Mouse (Mus musculus) right cerebral cortex, postnatal 10 days (tissue): ENCODE results near the gene Ugt3a1.
"Not testable (repeated sequence)": the region's sequence is repeated elsewhere in the genome, so short reads cannot be mapped to it uniquely, and the experiment has no call there.

Experiments
- DNase-seq, 2 experiments: peaks; one replicate each; pipeline ENCODE4 v3.0.0; 2021; ENCODE audit warnings: low spot score in 2 of 2

Ugt3a1 gene

DNA sequence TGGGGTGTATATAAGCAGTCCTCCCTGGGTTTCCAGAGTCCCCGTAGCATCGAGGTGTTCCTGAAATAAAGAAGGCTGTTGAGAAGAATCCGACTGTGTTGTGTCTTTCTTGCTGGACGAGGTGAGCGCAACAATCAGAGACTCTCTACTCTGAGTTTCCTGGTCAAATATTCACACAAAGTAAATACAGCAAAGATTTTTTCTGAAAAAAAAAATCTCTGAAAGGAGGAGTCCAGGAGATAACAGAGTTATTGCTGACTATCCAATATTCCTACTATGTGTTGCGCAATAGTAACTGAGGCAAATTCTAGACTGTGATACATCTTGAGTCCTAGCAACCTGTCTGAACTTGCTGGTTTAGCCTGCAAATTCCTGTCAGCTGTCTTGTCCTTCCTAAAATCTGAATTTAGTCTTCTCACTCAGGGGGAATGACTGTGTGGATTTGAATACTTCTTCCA lies at the start of gene Ugt3a1:
Ugt3a1 (plus strand) TSS at position 51 of the 458 bp plus-strand sequence.
- no peak for DNase-seq

DNA sequence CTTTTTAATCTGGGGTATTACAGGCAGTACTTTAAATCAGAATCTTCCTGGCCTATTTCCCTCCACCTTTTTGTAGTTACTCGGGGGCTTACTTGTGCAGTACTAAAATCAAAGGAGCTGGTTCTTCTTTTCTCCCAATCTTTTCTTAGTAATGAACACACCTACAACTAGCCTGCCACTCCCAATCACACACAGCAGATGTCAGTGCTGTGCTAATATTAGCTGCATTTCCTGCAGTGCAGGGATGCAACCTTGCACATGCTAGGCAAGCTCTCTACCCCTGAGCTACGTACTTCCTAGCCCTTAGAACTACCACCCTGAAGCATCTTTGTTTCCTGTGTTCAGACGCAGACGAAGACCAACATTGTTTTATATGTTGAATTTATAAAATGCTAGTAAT lies 45.8 kb upstream of the Ugt3a1 start:
- not testable (repeated sequence) for DNase-seq

DNA sequence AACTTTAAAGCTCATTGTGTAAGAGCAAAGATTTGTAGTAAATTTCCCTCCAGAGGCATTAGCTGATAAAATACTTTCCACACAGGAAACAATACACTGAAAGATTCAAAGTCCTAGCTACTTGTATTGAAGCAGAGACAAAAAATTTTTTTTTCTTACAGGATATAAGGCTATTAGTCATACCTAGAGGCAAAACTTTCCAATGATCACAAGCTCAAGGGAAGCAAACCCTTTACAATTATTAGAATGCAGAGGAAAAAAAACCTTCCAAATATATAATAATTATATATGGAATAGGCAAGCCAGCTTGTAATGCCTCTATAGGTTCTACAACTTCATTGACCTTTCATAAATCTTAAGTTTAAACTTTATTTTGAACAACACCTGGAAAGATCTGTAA lies 30.3 kb upstream of the Ugt3a1 start:
- no peak for DNase-seq

DNA sequence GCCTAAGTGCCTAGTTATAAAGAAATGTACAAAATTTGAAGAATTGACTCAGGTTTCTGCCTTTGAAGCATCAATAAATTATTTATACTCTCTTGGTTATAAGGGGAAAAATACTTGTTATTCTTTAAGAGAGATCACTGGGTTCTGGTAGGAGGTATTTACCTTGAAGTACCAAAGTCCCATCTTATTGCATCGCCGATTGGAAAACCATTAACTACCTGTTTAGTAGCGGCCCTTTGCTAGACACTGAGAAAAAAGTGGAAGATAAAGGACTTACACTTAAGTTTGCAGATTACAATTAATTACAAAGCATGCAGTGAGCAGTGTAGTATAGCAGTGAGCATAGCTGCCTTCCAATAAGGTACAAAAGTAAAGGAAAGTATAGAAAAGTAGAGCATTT lies 23.8 kb upstream of the Ugt3a1 start:
- no peak for DNase-seq

DNA sequence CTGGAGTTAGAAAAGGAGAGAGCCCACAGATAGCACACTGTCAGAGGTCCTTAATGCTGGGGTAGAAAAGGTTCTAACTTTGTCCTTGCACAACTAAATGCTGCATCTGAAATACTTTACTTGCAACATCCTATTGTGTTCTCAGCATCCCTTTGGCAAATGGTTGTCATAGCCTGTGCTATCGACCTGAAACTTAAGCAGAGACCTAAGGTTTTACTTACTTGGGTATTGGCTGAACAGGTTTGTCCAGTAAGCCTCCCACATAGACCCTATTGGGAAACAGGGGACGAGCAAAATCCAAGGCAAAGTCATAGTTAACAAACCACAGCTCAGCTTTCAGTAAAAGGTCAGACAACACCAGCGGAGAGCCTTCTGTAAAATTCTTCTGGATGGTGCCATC lies 16.1 kb upstream of the Ugt3a1 start:
- DNase-seq, result no peak

DNA sequence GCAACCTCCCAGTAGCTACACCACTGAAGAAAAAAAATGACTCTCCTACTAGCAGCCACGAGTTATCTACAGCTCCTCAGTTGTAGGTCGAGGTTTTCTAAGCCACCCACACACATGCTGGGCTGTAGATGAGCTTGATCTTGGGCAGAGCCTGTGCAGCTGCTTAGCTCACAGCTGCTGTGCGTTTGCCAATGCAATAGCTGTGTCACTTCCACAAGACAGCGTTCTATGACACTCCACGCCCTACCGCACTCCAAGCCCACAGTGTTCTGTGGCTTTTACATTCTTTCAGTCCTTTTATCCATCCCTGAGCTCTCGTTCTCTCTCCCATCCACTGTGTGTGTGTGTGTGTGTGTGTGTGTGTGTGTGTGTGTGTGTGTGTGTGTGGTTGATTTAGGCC lies 4.8 kb upstream of the Ugt3a1 start:
- DNase-seq, result no peak

DNA sequence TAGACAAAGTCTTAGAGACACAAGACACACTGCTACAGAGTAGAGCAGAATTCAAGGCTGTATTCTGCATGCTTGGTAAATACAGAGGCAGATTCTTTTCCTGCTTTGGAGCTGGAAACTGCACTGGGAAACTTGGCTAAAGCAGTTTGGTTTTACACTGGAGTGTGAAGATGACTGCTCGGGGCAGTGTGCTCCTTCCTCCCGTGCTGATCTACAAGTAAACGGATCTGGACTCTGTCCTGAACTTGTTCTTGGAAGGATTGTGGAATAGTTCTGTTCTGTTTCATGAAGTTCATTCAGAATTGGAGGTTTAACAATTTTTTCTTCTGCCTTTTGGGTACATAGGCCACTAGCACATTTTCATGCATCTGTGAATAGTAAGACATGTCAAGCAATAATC lies 2.3 kb downstream of the Ugt3a1 start:
- DNase-seq, result no peak

DNA sequence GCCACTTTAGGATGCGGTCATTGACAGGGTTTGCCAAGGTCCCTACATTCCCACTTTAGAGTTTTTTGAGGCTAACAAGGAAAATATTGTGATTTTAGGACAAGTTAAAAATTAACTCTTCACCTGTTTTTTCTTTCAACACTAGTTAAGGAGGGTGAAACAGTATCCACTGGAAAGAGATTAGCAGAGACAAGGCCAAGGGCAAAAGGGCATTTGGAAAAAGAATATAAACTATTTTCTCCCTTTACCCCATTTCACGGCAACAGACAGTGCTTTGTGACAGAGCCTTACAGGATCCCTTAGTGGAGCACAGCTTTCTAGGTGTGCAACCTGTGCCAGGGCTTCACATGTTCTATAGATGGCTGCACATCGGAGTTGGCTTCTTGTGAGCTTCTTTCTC lies 2.9 kb downstream of the Ugt3a1 start:
- DNase-seq, result no peak

DNA sequence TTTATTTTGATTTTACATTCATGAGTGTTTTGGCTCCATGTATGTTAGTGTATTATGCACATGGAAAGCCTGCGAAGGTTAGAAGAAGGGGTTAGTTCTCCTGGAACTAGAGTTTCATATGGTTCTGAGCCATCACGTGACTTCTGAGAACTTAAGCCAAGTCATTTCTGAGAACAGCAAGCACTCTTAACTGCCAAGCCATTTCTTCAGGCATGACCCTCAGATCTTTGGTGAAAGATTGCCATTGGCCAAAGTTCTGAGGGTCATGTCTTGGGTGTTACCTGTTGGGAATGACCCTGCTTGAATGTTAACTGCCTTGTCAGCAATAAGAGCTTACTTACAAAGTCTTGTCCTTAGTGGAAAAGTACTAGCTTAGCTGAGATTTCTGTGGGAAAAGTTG lies 6.5 kb downstream of the Ugt3a1 start:
- no peak for DNase-seq

DNA sequence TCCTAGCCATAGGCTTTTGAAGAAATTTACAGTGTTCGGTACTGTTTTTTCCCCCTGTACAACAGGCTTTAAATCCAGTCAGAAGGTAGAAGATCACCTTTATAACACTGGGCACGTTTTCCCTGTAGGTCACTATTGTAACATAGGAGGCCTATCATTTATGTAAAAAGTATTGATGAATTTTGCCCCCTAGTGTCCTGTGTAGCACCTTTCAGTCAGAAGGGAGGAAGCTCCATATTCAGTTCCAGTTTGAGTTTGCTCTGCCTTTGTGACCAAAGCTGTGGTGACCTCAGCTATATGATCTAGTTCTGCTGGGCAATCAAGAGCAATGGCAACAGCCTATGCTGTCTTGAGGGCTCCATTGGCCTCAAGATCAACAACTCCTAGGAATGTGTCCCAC lies 13.0 kb downstream of the Ugt3a1 start:
- no peak for DNase-seq

DNA sequence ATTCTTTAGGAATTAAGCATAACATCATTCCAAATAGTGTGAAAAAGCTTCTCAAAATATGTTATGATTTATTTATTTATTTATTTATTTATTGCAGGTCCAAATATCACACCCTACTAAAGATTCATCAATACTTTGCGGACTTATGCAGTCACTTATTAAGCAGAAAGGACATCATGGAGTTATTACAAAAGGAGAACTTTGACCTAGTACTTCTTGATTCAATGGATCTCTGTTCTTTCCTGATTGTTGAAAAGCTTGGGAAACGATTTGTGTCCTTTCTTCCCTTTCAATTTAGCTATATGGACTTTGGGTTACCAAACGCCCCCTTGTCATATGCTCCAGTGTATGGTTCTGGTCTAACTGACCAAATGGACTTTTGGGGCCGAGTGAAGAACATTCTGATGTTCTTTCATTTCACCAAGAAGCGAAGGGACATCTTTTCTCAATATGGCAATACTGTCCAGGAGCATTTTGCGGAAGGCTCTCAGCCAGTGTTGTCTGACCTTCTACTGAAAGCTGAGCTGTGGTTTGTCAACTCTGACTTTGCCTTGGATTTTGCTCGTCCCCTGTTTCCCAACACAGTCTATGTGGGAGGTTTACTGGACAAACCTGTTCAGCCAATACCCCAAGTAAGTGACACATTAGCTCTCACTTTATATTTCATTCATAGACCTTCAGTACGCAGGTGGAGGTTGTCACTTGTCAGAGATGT lies 29.4 kb downstream of the Ugt3a1 start:
- no peak for DNase-seq

DNA sequence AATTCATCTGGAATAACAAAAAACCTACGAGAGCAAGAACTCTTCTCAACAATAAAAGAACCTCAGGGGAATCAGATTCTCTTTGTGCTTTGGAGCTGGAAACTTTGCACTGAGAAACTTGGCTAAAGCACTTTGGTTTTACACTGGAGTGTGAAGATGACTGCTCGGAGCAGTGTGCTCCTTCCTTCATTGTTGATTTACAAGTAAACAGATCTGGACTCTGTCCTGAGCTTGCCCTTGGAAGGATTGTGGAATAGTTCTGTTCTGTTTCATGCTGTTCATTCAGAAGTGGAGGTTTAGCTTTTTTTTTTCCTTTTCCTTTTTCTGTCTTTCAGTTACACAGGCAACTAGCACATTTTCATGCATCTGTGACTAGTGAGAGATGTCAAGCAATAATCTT lies 57.9 kb downstream of the Ugt3a1 start:
- DNase-seq, result no peak

DNA sequence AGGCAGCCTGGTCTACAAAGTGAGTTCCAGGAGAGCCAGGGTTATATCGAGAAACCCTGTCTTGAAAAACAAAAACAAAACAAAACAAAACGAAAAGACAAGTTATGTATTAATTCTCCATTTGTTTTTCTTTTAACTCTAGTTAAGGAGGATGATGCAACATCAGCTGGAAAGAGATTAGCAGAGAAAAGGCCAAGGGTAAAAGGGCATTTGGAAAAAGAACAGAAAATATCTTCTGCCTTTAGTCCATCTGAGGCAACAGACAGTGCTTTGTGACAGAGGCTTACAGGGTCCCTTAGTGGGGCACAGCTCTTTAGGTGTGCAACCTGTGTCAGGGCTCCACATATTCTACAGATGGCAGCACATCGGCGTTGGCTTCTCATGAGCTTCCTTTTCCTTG lies 58.7 kb downstream of the Ugt3a1 start, which contains the start of gene Ugt3a2:
Ugt3a2 (plus strand) TSS at position 210 of the 400 bp plus-strand sequence.
- DNase-seq, result no peak

DNA sequence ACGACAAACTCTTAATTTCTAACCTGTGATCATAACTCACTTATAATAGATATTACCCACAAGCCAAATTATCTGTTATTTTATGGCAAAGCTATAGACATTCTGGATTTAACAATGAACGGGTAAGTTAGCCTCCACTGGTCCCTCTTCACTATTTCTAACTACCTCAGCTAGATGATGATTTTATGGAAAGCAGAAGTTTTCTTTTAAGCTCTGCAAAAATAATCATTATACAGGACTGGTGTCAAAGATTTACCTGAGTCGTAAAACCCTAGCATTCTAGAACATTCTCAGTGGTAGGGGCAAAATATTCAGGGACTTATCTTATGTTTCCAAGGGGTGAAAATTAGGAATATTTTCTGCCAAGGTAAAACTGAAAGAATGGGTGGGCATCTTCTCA lies 59.9 kb downstream of the Ugt3a1 start:
- DNase-seq, result no peak

DNA sequence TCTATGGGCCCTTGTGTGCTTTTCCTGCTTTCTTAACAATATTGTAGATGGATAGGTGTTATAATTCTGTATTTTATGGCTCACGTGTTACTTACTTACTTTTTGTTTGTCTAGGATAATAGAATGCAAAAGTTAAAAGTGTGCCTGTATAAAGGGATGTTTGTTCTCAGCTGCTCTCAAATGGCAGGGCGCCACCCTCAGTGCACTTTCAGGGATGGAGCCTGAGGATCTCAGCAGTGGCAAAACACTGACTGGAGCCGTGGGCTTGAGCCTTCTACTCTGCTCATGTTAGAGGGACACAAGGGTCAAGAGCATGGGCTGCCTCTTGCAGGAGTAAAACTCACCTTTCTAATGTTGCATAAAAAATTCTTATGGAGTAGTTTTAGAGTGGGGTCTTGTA lies 60.3 kb downstream of the Ugt3a1 start:
- DNase-seq, result no peak

DNA sequence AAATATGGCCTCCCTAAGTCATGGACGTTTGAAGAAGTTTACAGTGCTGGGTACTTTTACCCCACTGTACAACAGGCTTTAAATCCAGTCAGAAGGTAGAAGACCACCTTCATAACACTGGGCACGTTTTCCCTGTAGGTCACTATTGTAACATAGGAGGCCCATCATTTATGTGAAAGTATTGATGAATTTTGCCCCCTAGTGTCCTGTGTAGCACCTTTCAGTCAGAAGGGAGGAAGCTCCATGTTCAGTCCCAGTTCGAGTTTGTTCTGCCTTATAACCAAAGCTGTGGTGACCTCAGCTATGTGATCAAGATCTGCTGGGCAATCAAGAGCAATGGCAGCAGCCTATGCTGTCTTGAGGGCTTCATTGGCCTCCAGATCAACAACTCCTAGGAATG lies 72.1 kb downstream of the Ugt3a1 start:
- no peak for DNase-seq

DNA sequence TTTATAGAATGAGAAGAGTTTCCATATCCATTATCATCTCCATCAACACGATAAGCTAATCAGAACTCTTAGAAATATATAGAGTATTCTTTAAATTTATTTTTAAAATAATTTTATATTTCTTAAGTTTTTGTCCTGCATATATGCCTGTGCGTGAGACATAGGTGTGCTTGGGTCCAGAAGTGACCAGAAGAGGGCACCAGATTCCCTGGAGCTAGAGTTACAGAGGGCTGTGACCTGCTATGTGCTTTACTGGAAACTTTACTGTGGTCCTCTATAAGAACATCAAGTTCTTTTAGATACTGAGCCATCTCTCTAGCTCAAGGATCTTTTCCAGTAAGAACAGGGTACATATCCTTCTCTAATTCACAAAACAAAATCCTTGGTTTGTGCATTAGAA lies 86.1 kb downstream of the Ugt3a1 start:
- DNase-seq, result no peak
